In genomic region chr7:100758718-100759117, GRCm38 (mm10) we compare ENCODE assay signal across 16 mouse cellular contexts. TPM values are rescaled to one million over a fixed set of nuclear protein-coding genes. Genes with fewer than 3 reads are reported as not detected.
A peak's percentile ranks its signal among the peaks of the same experiment; 100 is the strongest.
DNase-seq lines count a peak whose midpoint lies in the region; ATAC-seq lines count a peak whose summit lies in the region.
"Had no signal": no experiment of that assay in that cellular context is flagged by ENCODE, and none has a peak within 500 bp of the region (broad histone marks: within the 10 kb centered on the region; RNA-seq: fewer than 3 reads in every experiment).

No protein-coding gene starts in this region.

- H3K27ac ChIP-seq in forebrain, embryonic 15.5 days (replicated peaks) = peak overlapping the region; percentile 76
- H3K27ac ChIP-seq in neural tube, embryonic 15.5 days (replicated peaks) = peak overlapping the region; percentile 29; the same call in 1 of the 2 replicates
- H3K27ac ChIP-seq: gastrocnemius, adult 2 months; heart, embryonic 10.5 days; liver, embryonic 13.5 days; midbrain, embryonic 12.5 days had no signal

- no peak overlapping the region for H3K9ac ChIP-seq in forebrain, embryonic 15.5 days (replicated peaks)
- H3K9ac ChIP-seq in neural tube, embryonic 15.5 days (replicated peaks) = no peak overlapping the region
- H3K9ac ChIP-seq: liver, embryonic 13.5 days; midbrain, embryonic 12.5 days had no signal

- peak; percentile 31 for DNase-seq in layer of hippocampus, adult 11-12 months (ENCODE audit: low spot score)
- no peak for DNase-seq in layer of hippocampus, postnatal 25 days (ENCODE audit: extremely low spot score in 1 of 2, low spot score in 1 of 2)
- peak; percentile 70 to 76 for DNase-seq in cerebellum, adult 18-20 months
- no peak for DNase-seq in embryo, embryonic 11 days
- DNase-seq in heart, postnatal 36 days = no peak
- no peak for DNase-seq in B cell, adult 2 months
- DNase-seq: gastrocnemius, adult 2 months; liver, embryonic 13.5 days; lung, postnatal 14 days; right cerebral cortex, adult 18-20 months; thymus, postnatal 14 days had no signal

- no peak; the same call in 1 of the 2 replicates for ATAC-seq in forebrain, embryonic 15.5 days (replicated peaks)
- ATAC-seq in neural tube, embryonic 15.5 days (ENCODE audit: low FRiP score) = no peak

- H3K4me2 ChIP-seq in forebrain, embryonic 15.5 days (replicated peaks) = no peak overlapping the region
- H3K4me2 ChIP-seq in neural tube, embryonic 15.5 days = no peak overlapping the region
- H3K4me2 ChIP-seq: liver, embryonic 13.5 days; midbrain, embryonic 12.5 days had no signal

- no peaks in the 10 kb centered on the region for H3K27me3 ChIP-seq in forebrain, embryonic 15.5 days
- no peaks in the 10 kb centered on the region for H3K27me3 ChIP-seq in neural tube, embryonic 15.5 days (replicated peaks)
- H3K27me3 ChIP-seq: liver, embryonic 13.5 days; midbrain, embryonic 12.5 days had no signal

- H3K4me3 ChIP-seq in forebrain, embryonic 15.5 days = no peak overlapping the region
- H3K4me3 ChIP-seq in neural tube, embryonic 15.5 days (replicated peaks) = no peak overlapping the region
- H3K4me3 ChIP-seq: erythroblast, embryonic 14.5 days; gastrocnemius, adult 2 months; heart, embryonic 10.5 days; liver, embryonic 13.5 days; midbrain, embryonic 12.5 days had no signal

- 61% methylated on average over 7 of the region's 7 CpGs for WGBS in forebrain, embryonic 15.5 days
- 59% methylated on average over 7 of the region's 7 CpGs for WGBS in neural tube, embryonic 15.5 days

- 0 out of 2 replicates have a peak, but pooled peaks cover 3% of the 10 kb centered on the region for H3K36me3 ChIP-seq in forebrain, embryonic 15.5 days
- H3K36me3 ChIP-seq in neural tube, embryonic 15.5 days = no peaks in the 10 kb centered on the region
- H3K36me3 ChIP-seq: liver, embryonic 13.5 days; midbrain, embryonic 12.5 days had no signal

- intact Hi-C loops in heart, postnatal 36 days (cut with DNase I) = no loop called here

- H3K9me3 ChIP-seq in forebrain, embryonic 15.5 days = no peaks in the 10 kb centered on the region
- no peaks in the 10 kb centered on the region for H3K9me3 ChIP-seq in neural tube, embryonic 15.5 days (replicated peaks)
- H3K9me3 ChIP-seq: heart, embryonic 10.5 days; liver, embryonic 13.5 days had no signal

- peaks cover 8% of the 10 kb centered on the region for H3K4me1 ChIP-seq in forebrain, embryonic 15.5 days
- H3K4me1 ChIP-seq in neural tube, embryonic 15.5 days = peaks cover 9% of the 10 kb centered on the region
- H3K4me1 ChIP-seq: heart, embryonic 10.5 days; liver, embryonic 13.5 days had no signal

RNA-seq across cellular contexts. Expression of gene Fam168a, which starts 52.3 kb away (rescaled TPM):
- 100 to 1,000 TPM; 224 to 251 TPM for total RNA-seq in layer of hippocampus, postnatal 25 days (2021)
- polyA plus RNA-seq in forebrain, embryonic 15.5 days (2015; fragmentation: Nextera tagmentation; extraction: Ambion mirVana) = 115 and 116 TPM in 2 replicates
- 108 and 119 TPM in 2 replicates for polyA plus RNA-seq in neural tube, embryonic 15.5 days (2015; fragmentation: Nextera tagmentation; extraction: Ambion mirVana)
- total RNA-seq in heart, postnatal 36 days (2021) = 10 to 100 TPM; 38.8 to 44.7 TPM

Comparison
In these comparisons a context has a peak if more than half of its experiments do, and no peak if none do; other contexts are left out.
1. DNase-seq: peak in layer of hippocampus, adult 11-12 months (single experiment) and cerebellum, adult 18-20 months (2 of 2); none in layer of hippocampus, postnatal 25 days (0 of 2), embryo, embryonic 11 days (single experiment), heart, postnatal 36 days (0 of 2) and B cell, adult 2 months (0 of 2).
2. RNA of gene Fam168a, which starts 52.3 kb away (total RNA-seq): 224 to 251 TPM in layer of hippocampus, postnatal 25 days; 38.8 to 44.7 TPM in heart, postnatal 36 days; every median in the first group is over 4 times any median in the second.